Mouse (Mus musculus) liver, embryonic 16.5 days (tissue): ENCODE results near the gene Fgd6. TPM values are rescaled to one million over a fixed set of nuclear protein-coding genes. Genes with fewer than 3 reads are reported as not detected.

Experiments
- ATAC-seq: fragments of 200-750 bp; cut with Nextera tagmentation; 2 replicates; pipeline ENCODE4 v1.8.0; 2017; ENCODE audit warnings: low read depth, mild to moderate bottlenecking, moderate number of reproducible peaks, moderate library complexity
- H3K27ac ChIP-seq: fragments of 300-500 bp; sonication (generic); 2 replicates; pipeline ENCODE4 v1.5.1; 2014; ENCODE audit warnings: mild to moderate bottlenecking, low read length
- H3K27me3 ChIP-seq: fragments of 300-500 bp; sonication (generic); 2 replicates; pipeline ENCODE4 v1.6.1; 2014; ENCODE audit warnings: low read depth, low read length, mixed read lengths; ENCODE audit not compliant: control insufficient read depth, insufficient read depth
- H3K36me3 ChIP-seq: fragments of 300-500 bp; sonication (generic); 2 replicates; pipeline ENCODE4 v1.6.1; 2014; ENCODE audit warnings: mild to moderate bottlenecking; ENCODE audit not compliant: control insufficient read depth, insufficient read depth
- H3K4me1 ChIP-seq: fragments of 300-500 bp; sonication (generic); 2 replicates; pipeline ENCODE4 v1.6.1; 2014; ENCODE audit warnings: low read depth, low read length, mixed read lengths; ENCODE audit not compliant: control insufficient read depth
- H3K4me2 ChIP-seq: fragments of 300-500 bp; sonication (generic); 2 replicates; pipeline ENCODE4 v1.6.1; 2014; ENCODE audit warnings: low read depth, low read length, mixed read lengths
- H3K4me3 ChIP-seq: fragments of 300-500 bp; sonication (generic); 2 replicates; pipeline ENCODE4 v1.5.1; 2014; ENCODE audit warnings: low read depth, mild to moderate bottlenecking, low read length
- H3K9ac ChIP-seq: fragments of 300-500 bp; sonication (generic); 2 replicates; pipeline ENCODE4 v1.6.1; 2014; ENCODE audit warnings: low read depth, low read length
- H3K9me3 ChIP-seq: fragments of 300-500 bp; sonication (generic); replicated peaks from 2 replicates; pipeline ENCODE4 v1.6.1; 2016; ENCODE audit warnings: low read length; ENCODE audit not compliant: control insufficient read depth
- WGBS: fragments of 180-500 bp; shearing (Covaris S2); extraction: QIAGEN DNeasy Blood & Tissue Kit; methylation state at CpG from one replicate; pipeline ENCODE4 v1.1.7; 2014; ENCODE audit not compliant: insufficient replicate concordance; 5-methylcytosine and 5-hydroxymethylcytosine counted together
- polyA plus RNA-seq: library from polyadenylated mRNA; unstranded; fragments of >200 nt; fragmentation: Nextera tagmentation; extraction: Ambion mirVana; gene quantifications from 2 replicates; pipeline ENCODE4 v1.2.1, GENCODE M21; 2015

Gene Fgd6
- polyA plus RNA-seq, 1 experiment from 2014 or later, result 3.7 TPM

GRCm38 (mm10) chr10:94056487-94056886 is 20.7 kb downstream of the Fgd6 start:
- Histone ChIP-seq H3K27me3 (no peaks in the 10 kb centered on the region), H3K27ac (no peak overlapping the region), H3K9ac (no peak overlapping the region), H3K4me3 (no peak overlapping the region), H3K9me3 (no peaks in the 10 kb centered on the region), H3K36me3 (no peaks in the 10 kb centered on the region), H3K4me1 (peaks cover 11% of the 10 kb centered on the region), H3K4me2 (no peak overlapping the region)
- ATAC-seq, result no peak
- 81% methylated on average over 6 of the region's 6 CpGs for WGBS

- Histone ChIP-seq H3K9ac (no peak overlapping the region), H3K4me2 (no peak overlapping the region), H3K27ac (peak overlapping the region; percentile 5; the same call in 1 of the 2 replicates), H3K27me3 (no peaks in the 10 kb centered on the region), H3K36me3 (no peaks in the 10 kb centered on the region), H3K4me3 (no peak overlapping the region), H3K9me3 (no peaks in the 10 kb centered on the region), H3K4me1 (peaks cover 13% of the 10 kb centered on the region)
- WGBS, result 51% methylated on average over 8 of the region's 8 CpGs
- no peak for ATAC-seq
Measured at GRCm38 (mm10) chr10:94059618-94060055, 23.8 kb downstream of the Fgd6 start.

GRCm38 (mm10) chr10:94060190-94060589 is 24.4 kb downstream of the Fgd6 start:
- peak; percentile 70 for ATAC-seq
- H3K4me2 ChIP-seq, result 0 out of 2 replicates have a peak overlapping the region, but pooled peaks have one; percentile 8
- peak overlapping the region; percentile 26; the same call in 1 of the 2 replicates for H3K27ac ChIP-seq
- H3K36me3 ChIP-seq, result no peaks in the 10 kb centered on the region
- H3K9me3 ChIP-seq, result no peaks in the 10 kb centered on the region
- H3K27me3 ChIP-seq, result no peaks in the 10 kb centered on the region
- no peak overlapping the region for H3K4me3 ChIP-seq
- no peak overlapping the region for H3K9ac ChIP-seq
- H3K4me1 ChIP-seq, result peaks cover 13% of the 10 kb centered on the region
- WGBS, result 49% methylated on average over 8 of the region's 8 CpGs

- no peak overlapping the region for H3K4me2 ChIP-seq
- H3K4me3 ChIP-seq, result no peak overlapping the region
- no peaks in the 10 kb centered on the region for H3K36me3 ChIP-seq
- no peaks in the 10 kb centered on the region for H3K9me3 ChIP-seq
- no peak for ATAC-seq
- H3K9ac ChIP-seq, result no peak overlapping the region
- no peaks in the 10 kb centered on the region for H3K27me3 ChIP-seq
- 84% methylated on average over 5 of the region's 5 CpGs for WGBS
- H3K27ac ChIP-seq, result no peak overlapping the region
- peaks cover 13% of the 10 kb centered on the region for H3K4me1 ChIP-seq
Measured at GRCm38 (mm10) chr10:94062357-94062756, 26.6 kb downstream of the Fgd6 start.

- Histone ChIP-seq H3K27me3 (no peaks in the 10 kb centered on the region), H3K4me3 (no peak overlapping the region), H3K4me2 (no peak overlapping the region), H3K27ac (no peak overlapping the region), H3K9ac (no peak overlapping the region), H3K9me3 (no peaks in the 10 kb centered on the region), H3K4me1 (peaks cover 10% of the 10 kb centered on the region), H3K36me3 (no peaks in the 10 kb centered on the region)
- WGBS, result 61% methylated on average over 3 of the region's 3 CpGs
- ATAC-seq, result no peak
Measured at GRCm38 (mm10) chr10:94066896-94067295, 31.1 kb downstream of the Fgd6 start.

- peak; percentile 62 for ATAC-seq
- Histone ChIP-seq H3K27me3 (no peaks in the 10 kb centered on the region), H3K9ac (no peak overlapping the region), H3K36me3 (no peaks in the 10 kb centered on the region), H3K4me2 (no peak overlapping the region), H3K4me1 (peaks cover 28% of the 10 kb centered on the region), H3K27ac (peak overlapping the region; percentile 40), H3K4me3 (no peak overlapping the region), H3K9me3 (no peaks in the 10 kb centered on the region)
- WGBS, result 70% methylated on average over 5 of the region's 5 CpGs
Measured at GRCm38 (mm10) chr10:94068701-94069100, 32.9 kb downstream of the Fgd6 start.

- H3K4me3 ChIP-seq, result no peak overlapping the region
- 73% methylated on average over 7 of the region's 7 CpGs for WGBS
- H3K9ac ChIP-seq, result no peak overlapping the region
- H3K36me3 ChIP-seq, result peaks cover 4% of the 10 kb centered on the region; the same call in 1 of the 2 replicates
- no peaks in the 10 kb centered on the region for H3K9me3 ChIP-seq
- 0 out of 2 replicates have a peak, but pooled peaks have one; percentile 9 for ATAC-seq
- H3K27ac ChIP-seq, result peak overlapping the region; percentile 83
- H3K4me1 ChIP-seq, result peaks cover 30% of the 10 kb centered on the region
- H3K4me2 ChIP-seq, result peak overlapping the region; percentile 34
- no peaks in the 10 kb centered on the region for H3K27me3 ChIP-seq
Measured at GRCm38 (mm10) chr10:94071641-94072040, 35.8 kb downstream of the Fgd6 start.

GRCm38 (mm10) chr10:94072261-94072915 is 36.6 kb downstream of the Fgd6 start:
- peak overlapping the region; percentile 32 for H3K9ac ChIP-seq
- H3K4me3 ChIP-seq, result no peak overlapping the region
- H3K4me1 ChIP-seq, result peaks cover 30% of the 10 kb centered on the region
- no peaks in the 10 kb centered on the region for H3K9me3 ChIP-seq
- H3K4me2 ChIP-seq, result peak overlapping the region; percentile 34
- peaks cover 4% of the 10 kb centered on the region; the same call in 1 of the 2 replicates for H3K36me3 ChIP-seq
- no peaks in the 10 kb centered on the region for H3K27me3 ChIP-seq
- peak; percentile 75 for ATAC-seq
- H3K27ac ChIP-seq, result peak overlapping the region; percentile 83
- 27% methylated on average over 10 of the region's 10 CpGs for WGBS

GRCm38 (mm10) chr10:94072916-94073465 is 37.2 kb downstream of the Fgd6 start:
- peak; percentile 81 for ATAC-seq
- no peak overlapping the region for H3K4me3 ChIP-seq

More at GRCm38 (mm10) chr10:94072916-94073465, 37.2 kb downstream of the Fgd6 start:
- H3K9ac ChIP-seq, result 0 out of 2 replicates have a peak overlapping the region, but pooled peaks have one; percentile 32
- H3K9me3 ChIP-seq, result no peaks in the 10 kb centered on the region
- peaks cover 30% of the 10 kb centered on the region for H3K4me1 ChIP-seq
- peaks cover 4% of the 10 kb centered on the region; the same call in 1 of the 2 replicates for H3K36me3 ChIP-seq
- H3K27ac ChIP-seq, result peak overlapping the region; percentile 83
- 56% methylated on average over 4 of the region's 4 CpGs for WGBS
- peak overlapping the region; percentile 34 for H3K4me2 ChIP-seq
- H3K27me3 ChIP-seq, result no peaks in the 10 kb centered on the region
